Mouse (Mus musculus): ENCODE data around the gene Fezf1. TPM values are rescaled to one million over a fixed set of nuclear protein-coding genes. Genes with fewer than 3 reads are reported as not detected.

The Fezf1 gene
- not detected in 2 replicates for polyA plus RNA-seq (2015; fragmentation: Nextera tagmentation; extraction: Ambion mirVana)

DNA sequence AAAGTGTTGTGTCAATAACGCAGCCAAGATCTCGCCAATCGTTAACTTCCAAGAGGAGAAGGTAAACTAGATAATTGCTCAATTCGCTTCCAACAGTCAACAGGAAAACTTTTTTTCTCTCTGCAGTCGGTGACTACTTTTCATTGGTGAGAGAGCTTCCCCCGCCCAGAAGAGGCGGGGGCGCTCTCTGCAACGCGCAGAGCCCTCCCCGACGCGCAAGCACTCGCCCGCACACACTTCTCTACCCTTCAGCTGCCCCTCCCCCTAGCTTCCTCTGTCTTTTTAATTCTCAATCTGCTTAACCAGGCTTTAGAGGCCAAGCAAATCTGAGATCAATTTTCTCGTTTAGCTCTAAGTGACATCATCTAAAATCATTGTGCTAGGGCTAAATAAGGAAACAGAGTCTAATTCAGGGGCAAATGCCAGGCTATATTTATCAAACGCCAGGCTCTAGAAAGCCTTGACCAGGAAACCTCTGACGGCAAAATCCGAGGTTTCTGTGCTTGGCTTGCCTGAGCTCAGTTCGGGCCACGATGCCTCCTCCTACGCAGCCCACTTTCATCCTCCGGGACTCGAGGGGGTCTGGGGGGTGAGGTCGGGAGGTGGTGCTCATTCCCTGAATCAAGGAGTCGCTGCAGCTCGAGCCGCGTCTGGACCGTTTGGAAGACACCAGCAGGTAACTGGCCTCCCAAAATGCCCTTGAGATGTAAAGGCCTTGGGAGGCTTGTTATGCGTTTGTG, at the start of gene Fezf1:
Fezf1 (minus strand) TSS at position 50 of the 740 bp plus-strand sequence.
- Histone ChIP-seq H3K4me1 (ENCODE audit: control insufficient read depth, insufficient read depth, low read length) (peaks cover 14% of the 10 kb centered on the region; the same call in 1 of the 2 replicates), H3K9me3 (ENCODE audit: control insufficient read depth, low read length) (no peaks in the 10 kb centered on the region), H3K4me2 (ENCODE audit: low read depth, low read length) (peak within 1 kb of the TSS; percentile 50; the same call in 1 of the 2 replicates), H3K27me3 (replicated peaks; ENCODE audit: control insufficient read depth, insufficient read depth, low read length) (peaks cover 78% of the 10 kb centered on the region), H3K4me3 (ENCODE audit: low read length) (peak within 1 kb of the TSS; percentile 39), H3K27ac (ENCODE audit: low read length) (no peak within 1 kb of the TSS), H3K36me3 (ENCODE audit: control insufficient read depth, insufficient read depth, low read length) (no peaks in the 10 kb centered on the region), H3K9ac (ENCODE audit: low read depth, low read length) (no peak within 1 kb of the TSS)
- no peak for ATAC-seq
- under 1% methylated on average over 31 of the region's 31 CpGs for WGBS

GRCm38 (mm10) chr6:23294685-23295084, 46.5 kb upstream of the Fezf1 start:
- Histone ChIP-seq H3K4me1 (ENCODE audit: control insufficient read depth, insufficient read depth, low read length) (no peaks in the 10 kb centered on the region), H3K4me3 (ENCODE audit: low read length) (no peak overlapping the region), H3K9ac (ENCODE audit: low read depth, low read length) (no peak overlapping the region), H3K9me3 (ENCODE audit: control insufficient read depth, low read length) (no peaks in the 10 kb centered on the region), H3K36me3 (ENCODE audit: control insufficient read depth, insufficient read depth, low read length) (no peaks in the 10 kb centered on the region), H3K4me2 (ENCODE audit: low read depth, low read length) (no peak overlapping the region), H3K27ac (ENCODE audit: low read length) (no peak overlapping the region), H3K27me3 (replicated peaks; ENCODE audit: control insufficient read depth, insufficient read depth, low read length) (no peaks in the 10 kb centered on the region)
- ATAC-seq = no peak
- 89% methylated on average over 4 of the region's 4 CpGs for WGBS

- Histone ChIP-seq H3K36me3 (ENCODE audit: control insufficient read depth, insufficient read depth, low read length) (no peaks in the 10 kb centered on the region), H3K27ac (ENCODE audit: low read length) (no peak overlapping the region), H3K9ac (ENCODE audit: low read depth, low read length) (no peak overlapping the region), H3K9me3 (ENCODE audit: control insufficient read depth, low read length) (no peaks in the 10 kb centered on the region), H3K4me1 (ENCODE audit: control insufficient read depth, insufficient read depth, low read length) (no peaks in the 10 kb centered on the region), H3K4me2 (ENCODE audit: low read depth, low read length) (no peak overlapping the region), H3K27me3 (replicated peaks; ENCODE audit: control insufficient read depth, insufficient read depth, low read length) (no peaks in the 10 kb centered on the region), H3K4me3 (ENCODE audit: low read length) (no peak overlapping the region)
- WGBS = 87% methylated on average over 4 of the region's 4 CpGs
- no peak for ATAC-seq
These were observed 40.6 kb upstream of the Fezf1 start for GRCm38 (mm10) chr6:23288752-23289151.

- 56% methylated on average over 9 of the region's 9 CpGs for WGBS
- H3K4me3 ChIP-seq (ENCODE audit: low read length) = no peak overlapping the region
- H3K9me3 ChIP-seq (ENCODE audit: control insufficient read depth, low read length) = no peaks in the 10 kb centered on the region
- no peak overlapping the region for H3K27ac ChIP-seq (ENCODE audit: low read length)
- no peak overlapping the region for H3K9ac ChIP-seq (ENCODE audit: low read depth, low read length)
- H3K4me2 ChIP-seq (ENCODE audit: low read depth, low read length) = no peak overlapping the region
- no peak for ATAC-seq
- H3K36me3 ChIP-seq (ENCODE audit: control insufficient read depth, insufficient read depth, low read length) = no peaks in the 10 kb centered on the region
- H3K4me1 ChIP-seq (ENCODE audit: control insufficient read depth, insufficient read depth, low read length) = no peaks in the 10 kb centered on the region
- no peaks in the 10 kb centered on the region for H3K27me3 ChIP-seq (replicated peaks; ENCODE audit: control insufficient read depth, insufficient read depth, low read length)
These were observed 33.3 kb upstream of the Fezf1 start for GRCm38 (mm10) chr6:23281514-23281820.

- no peaks in the 10 kb centered on the region for H3K4me1 ChIP-seq (ENCODE audit: control insufficient read depth, insufficient read depth, low read length)
- H3K9ac ChIP-seq (ENCODE audit: low read depth, low read length) = no peak overlapping the region
- no peaks in the 10 kb centered on the region for H3K27me3 ChIP-seq (replicated peaks; ENCODE audit: control insufficient read depth, insufficient read depth, low read length)
- H3K27ac ChIP-seq (ENCODE audit: low read length) = no peak overlapping the region
- 55% methylated on average over 15 of the region's 15 CpGs for WGBS
- H3K36me3 ChIP-seq (ENCODE audit: control insufficient read depth, insufficient read depth, low read length) = no peaks in the 10 kb centered on the region
- no peak overlapping the region for H3K4me3 ChIP-seq (ENCODE audit: low read length)
- no peak for ATAC-seq
- no peak overlapping the region for H3K4me2 ChIP-seq (ENCODE audit: low read depth, low read length)
- H3K9me3 ChIP-seq (ENCODE audit: control insufficient read depth, low read length) = no peaks in the 10 kb centered on the region
These were observed 32.8 kb upstream of the Fezf1 start for GRCm38 (mm10) chr6:23280811-23281513.

GRCm38 (mm10) chr6:23273483-23273882, 25.3 kb upstream of the Fezf1 start:
- ATAC-seq = no peak
- no peak overlapping the region for H3K27ac ChIP-seq (ENCODE audit: low read length)
- WGBS = 66% methylated on average over 4 of the region's 4 CpGs
- H3K4me2 ChIP-seq (ENCODE audit: low read depth, low read length) = no peak overlapping the region
- H3K9me3 ChIP-seq (ENCODE audit: control insufficient read depth, low read length) = no peaks in the 10 kb centered on the region
- H3K9ac ChIP-seq (ENCODE audit: low read depth, low read length) = no peak overlapping the region
- H3K36me3 ChIP-seq (ENCODE audit: control insufficient read depth, insufficient read depth, low read length) = no peaks in the 10 kb centered on the region
- no peak overlapping the region for H3K4me3 ChIP-seq (ENCODE audit: low read length)
- no peaks in the 10 kb centered on the region for H3K4me1 ChIP-seq (ENCODE audit: control insufficient read depth, insufficient read depth, low read length)
- H3K27me3 ChIP-seq (replicated peaks; ENCODE audit: control insufficient read depth, insufficient read depth, low read length) = 0 out of 2 replicates have a peak, but pooled peaks cover 4% of the 10 kb centered on the region

DNA sequence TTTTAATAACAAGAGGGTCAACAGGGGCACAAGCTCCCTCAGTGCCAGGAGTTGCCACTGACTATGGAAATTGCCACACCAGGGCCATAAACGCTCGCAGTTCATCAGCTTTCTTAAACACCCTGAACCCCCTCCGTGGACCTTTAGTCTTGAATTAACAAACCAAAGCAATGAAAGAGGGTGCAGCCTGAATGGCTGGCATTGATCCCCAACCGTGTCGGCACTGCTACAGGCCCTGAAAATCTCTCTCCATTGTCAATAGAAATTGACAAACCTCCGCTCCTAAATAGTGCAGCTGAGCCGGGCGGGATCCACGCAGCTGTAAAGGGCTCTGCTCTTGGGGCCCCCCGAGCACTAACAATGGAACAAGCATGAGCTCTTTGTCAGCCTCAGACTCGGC, 24.8 kb upstream of the Fezf1 start:
- Histone ChIP-seq H3K36me3 (ENCODE audit: control insufficient read depth, insufficient read depth, low read length) (no peaks in the 10 kb centered on the region), H3K4me1 (ENCODE audit: control insufficient read depth, insufficient read depth, low read length) (no peaks in the 10 kb centered on the region), H3K9ac (ENCODE audit: low read depth, low read length) (no peak overlapping the region), H3K27me3 (replicated peaks; ENCODE audit: control insufficient read depth, insufficient read depth, low read length) (0 out of 2 replicates have a peak, but pooled peaks cover 4% of the 10 kb centered on the region), H3K4me2 (ENCODE audit: low read depth, low read length) (no peak overlapping the region), H3K27ac (ENCODE audit: low read length) (no peak overlapping the region), H3K9me3 (ENCODE audit: control insufficient read depth, low read length) (no peaks in the 10 kb centered on the region), H3K4me3 (ENCODE audit: low read length) (no peak overlapping the region)
- 4% methylated on average over 11 of the region's 11 CpGs for whole genome bisulfite sequencing
- ATAC-seq = no peak

DNA sequence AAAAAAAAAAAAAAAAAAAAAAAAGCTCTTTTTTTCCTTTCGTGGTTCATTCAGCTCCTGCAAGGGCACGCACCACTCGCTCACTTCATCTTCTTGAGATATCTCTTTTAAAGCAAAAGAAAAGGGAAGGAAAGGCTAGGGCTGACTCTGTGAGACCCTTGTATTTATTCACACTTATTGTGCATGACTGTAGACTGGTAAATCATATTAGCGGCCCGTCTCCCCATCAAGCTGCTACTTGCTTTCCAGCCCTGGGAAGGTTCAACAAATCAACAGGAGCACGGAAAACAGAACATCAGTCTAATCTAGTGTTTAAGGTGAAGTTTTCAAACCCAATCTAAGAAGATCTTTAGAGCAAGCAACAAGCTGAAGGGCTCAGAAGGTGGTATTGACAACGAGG, 24.4 kb upstream of the Fezf1 start:
- WGBS = 31% methylated on average over 7 of the region's 7 CpGs
- ATAC-seq = no peak
- no peaks in the 10 kb centered on the region for H3K4me1 ChIP-seq (ENCODE audit: control insufficient read depth, insufficient read depth, low read length)

DNA sequence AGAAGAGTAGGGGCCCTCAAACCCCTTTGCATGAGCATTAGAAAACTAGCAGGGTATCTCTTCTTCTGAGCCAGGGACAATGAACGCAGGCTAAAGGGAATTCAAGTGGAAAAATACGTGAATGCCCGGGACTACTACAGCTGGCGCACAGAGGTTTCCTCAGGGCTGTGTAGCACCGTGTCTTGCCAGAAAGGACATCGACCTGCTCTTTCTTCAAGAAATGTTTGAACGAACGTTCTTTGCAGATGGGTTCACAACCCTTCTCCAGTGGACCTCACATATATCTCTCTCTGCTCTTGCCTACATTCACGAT, 12.5 kb upstream of the Fezf1 start:
- H3K9me3 ChIP-seq (ENCODE audit: control insufficient read depth, low read length) = no peaks in the 10 kb centered on the region
- H3K27ac ChIP-seq (ENCODE audit: low read length) = no peak overlapping the region
- H3K4me2 ChIP-seq (ENCODE audit: low read depth, low read length) = no peak overlapping the region
- no peaks in the 10 kb centered on the region for H3K36me3 ChIP-seq (ENCODE audit: control insufficient read depth, insufficient read depth, low read length)
- H3K4me1 ChIP-seq (ENCODE audit: control insufficient read depth, insufficient read depth, low read length) = no peaks in the 10 kb centered on the region
- no peak overlapping the region for H3K9ac ChIP-seq (ENCODE audit: low read depth, low read length)
- H3K4me3 ChIP-seq (ENCODE audit: low read length) = no peak overlapping the region
- peaks cover 57% of the 10 kb centered on the region for H3K27me3 ChIP-seq (replicated peaks; ENCODE audit: control insufficient read depth, insufficient read depth, low read length)
- ATAC-seq = no peak
- 3% methylated on average over 9 of the region's 9 CpGs for WGBS

More for the DNA sequence above, 24.4 kb upstream of the Fezf1 start:
- H3K27ac ChIP-seq (ENCODE audit: low read length) = no peak overlapping the region
- H3K9me3 ChIP-seq (ENCODE audit: control insufficient read depth, low read length) = no peaks in the 10 kb centered on the region
- no peak overlapping the region for H3K9ac ChIP-seq (ENCODE audit: low read depth, low read length)
- no peak overlapping the region for H3K4me3 ChIP-seq (ENCODE audit: low read length)
- H3K36me3 ChIP-seq (ENCODE audit: control insufficient read depth, insufficient read depth, low read length) = no peaks in the 10 kb centered on the region
- no peak overlapping the region for H3K4me2 ChIP-seq (ENCODE audit: low read depth, low read length)
- H3K27me3 ChIP-seq (replicated peaks; ENCODE audit: control insufficient read depth, insufficient read depth, low read length) = 0 out of 2 replicates have a peak, but pooled peaks cover 4% of the 10 kb centered on the region
